Mouse (Mus musculus) kidney, adult 2 months (tissue): ENCODE data around the gene Adprhl1.

Source experiments
- CTCF ChIP-seq: fragments of 200-500 bp; conservative IDR thresholded peaks from 2 replicates; pipeline ENCODE4 v1.5.1; 2011; ENCODE audit warnings: low read depth, mild to moderate bottlenecking, control low read depth, low read length, moderate library complexity, mixed read lengths; ENCODE audit not compliant: insufficient read depth, insufficient read length
- POLR2A ChIP-seq: fragments of 200-500 bp; IDR thresholded peaks from one replicate; pipeline ENCODE4 v1.6.1; 2011; ENCODE audit warnings: low read depth, low read length, control low read depth

- TF ChIP-seq CTCF (0 out of 2 replicates have a peak, but pooled peaks have one; percentile 25), POLR2A (no peak)
Observed at GRCm38 (mm10) chr8:13203472-13203871, 50.5 kb downstream of the Adprhl1 start.
